Mouse (Mus musculus) cerebellum, adult 2 months (tissue): ENCODE results near the gene Casp4. TPM values are rescaled to one million over a fixed set of nuclear protein-coding genes. Genes with fewer than 3 reads are reported as not detected.

Experiments used
- DNase-seq, 2 experiments: peaks; one replicate each; pipeline ENCODE4 v3.0.0; 2021
- H3K27ac ChIP-seq: fragments of 200-500 bp; 2 replicates; pipeline ENCODE4 v1.5.1; 2012; ENCODE audit warnings: low read length, control low read depth, inconsistent platforms; ENCODE audit not compliant: insufficient read depth
- H3K27me3 ChIP-seq: fragments of 200-500 bp; 2 replicates; pipeline ENCODE4 v1.6.1; 2012; ENCODE audit warnings: inconsistent platforms, mild to moderate bottlenecking, low read length, moderate library complexity; ENCODE audit not compliant: control insufficient read depth, insufficient read depth
- H3K4me1 ChIP-seq: fragments of 200-500 bp; 2 replicates; pipeline ENCODE4 v1.6.1; 2011; ENCODE audit warnings: low read length; ENCODE audit not compliant: control insufficient read depth, insufficient read depth
- H3K4me3 ChIP-seq: fragments of 200-500 bp; replicated peaks from 2 replicates; pipeline ENCODE3; 2011; ENCODE audit warnings: mild to moderate bottlenecking, low read depth, low read length, control low read depth; ENCODE audit not compliant: insufficient read depth
- CTCF ChIP-seq: fragments of 200-500 bp; IDR thresholded peaks from 2 replicates; pipeline ENCODE4 v1.5.1; 2011; ENCODE audit warnings: low read depth, mild to moderate bottlenecking, control low read depth, low read length, moderate library complexity, borderline replicate concordance; ENCODE audit not compliant: insufficient read depth
- POLR2A ChIP-seq: fragments of 200-500 bp; IDR thresholded peaks from 2 replicates; pipeline ENCODE4 v1.6.1; 2011; ENCODE audit warnings: low read length, control low read depth, borderline replicate concordance; ENCODE audit not compliant: insufficient read depth
- whole genome bisulfite sequencing: fragments of 180-500 bp; shearing (Covaris S2); methylation state at CpG from one replicate; pipeline ENCODE4 v1.1.7; 2018; 5-methylcytosine and 5-hydroxymethylcytosine counted together
- polyA plus RNA-seq: library from polyadenylated mRNA; depleted of rRNA; stranded (reverse); fragments of >200 nt; gene quantifications from 2 replicates; pipeline ENCODE4 v1.2.3, GENCODE M21; 2012; rRNA removed

Gene Casp4
- 0.19 and 0.36 TPM in 2 replicates for polyA plus RNA-seq

GRCm38 (mm10) chr9:5308561-5308960, at the start of gene Casp4:
Gene Casp4 (plus strand): TSS chr9:5308828.
- no peaks in the 10 kb centered on the region for H3K27me3 ChIP-seq
- WGBS: 78% methylated on average over 5 of the region's 5 CpGs
- no peak for TF ChIP-seq POLR2A
- TF ChIP-seq CTCF: no peak
- H3K4me3 ChIP-seq: no peak within 1 kb of the TSS
- H3K27ac ChIP-seq: no peak within 1 kb of the TSS
- H3K4me1 ChIP-seq: no peaks in the 10 kb centered on the region
- no peak for DNase-seq

GRCm38 (mm10) chr9:5263951-5264475, 44.6 kb upstream of the Casp4 start:
- DNase-seq: no peak
- WGBS: 68% methylated on average over 2 of the region's 2 CpGs
- no peak overlapping the region for H3K4me3 ChIP-seq
- TF ChIP-seq CTCF (no peak), POLR2A (no peak)
- no peaks in the 10 kb centered on the region for H3K27me3 ChIP-seq
- no peaks in the 10 kb centered on the region for H3K4me1 ChIP-seq
- H3K27ac ChIP-seq: no peak overlapping the region

- Histone ChIP-seq H3K4me1 (no peaks in the 10 kb centered on the region), H3K27me3 (no peaks in the 10 kb centered on the region), H3K4me3 (no peak overlapping the region), H3K27ac (no peak overlapping the region)
- 95% methylated on average over 2 of the region's 2 CpGs for WGBS
- no peak for DNase-seq
- no peak for TF ChIP-seq CTCF
- TF ChIP-seq POLR2A: no peak
Observed at GRCm38 (mm10) chr9:5270274-5270673, 38.4 kb upstream of the Casp4 start.

GRCm38 (mm10) chr9:5270884-5271283, 37.7 kb upstream of the Casp4 start:
- Histone ChIP-seq H3K27ac (no peak overlapping the region), H3K4me1 (no peaks in the 10 kb centered on the region), H3K4me3 (no peak overlapping the region), H3K27me3 (no peaks in the 10 kb centered on the region)
- TF ChIP-seq POLR2A: no peak
- TF ChIP-seq CTCF: no peak
- 88% methylated on average over 1 of the region's 1 CpGs for WGBS
- no peak for DNase-seq

- no peaks in the 10 kb centered on the region for H3K27me3 ChIP-seq
- no peak overlapping the region for H3K27ac ChIP-seq
- no peak for DNase-seq
- H3K4me1 ChIP-seq: no peaks in the 10 kb centered on the region
- H3K4me3 ChIP-seq: no peak overlapping the region
- WGBS: 92% methylated on average over 6 of the region's 6 CpGs
- TF ChIP-seq POLR2A (no peak), CTCF (no peak)
Observed at GRCm38 (mm10) chr9:5271334-5271845, 37.2 kb upstream of the Casp4 start.

- TF ChIP-seq POLR2A (no peak), CTCF (no peak)
- Histone ChIP-seq H3K27ac (no peak overlapping the region), H3K4me1 (no peaks in the 10 kb centered on the region), H3K27me3 (no peaks in the 10 kb centered on the region), H3K4me3 (no peak overlapping the region)
- 92% methylated on average over 2 of the region's 2 CpGs for WGBS
- no peak for DNase-seq
Observed at GRCm38 (mm10) chr9:5286071-5286470, 22.6 kb upstream of the Casp4 start.

GRCm38 (mm10) chr9:5286597-5286996, 22.0 kb upstream of the Casp4 start:
- no peak for DNase-seq
- H3K4me3 ChIP-seq: no peak overlapping the region
- no peaks in the 10 kb centered on the region for H3K27me3 ChIP-seq
- no peaks in the 10 kb centered on the region for H3K4me1 ChIP-seq
- no peak overlapping the region for H3K27ac ChIP-seq
- TF ChIP-seq CTCF (no peak), POLR2A (no peak)

- TF ChIP-seq POLR2A (no peak), CTCF (no peak)
- WGBS: 82% methylated on average over 2 of the region's 2 CpGs
- no peaks in the 10 kb centered on the region for H3K27me3 ChIP-seq
- H3K4me1 ChIP-seq: no peaks in the 10 kb centered on the region
- no peak for DNase-seq
- H3K4me3 ChIP-seq: no peak overlapping the region
- no peak overlapping the region for H3K27ac ChIP-seq
Observed at GRCm38 (mm10) chr9:5296354-5297237, 12.0 kb upstream of the Casp4 start.
